Mouse (Mus musculus) MEL (cell line): Measurements from ENCODE around the gene Fbxw4. TPM values are rescaled to one million over a fixed set of nuclear protein-coding genes. Genes with fewer than 3 reads are reported as not detected.

Source experiments
- DNase-seq: peaks from one replicate; pipeline ENCODE4 v3.0.0; 2011; ENCODE audit warnings: low read depth, low spot score
- H3K27ac ChIP-seq: 2 replicates; pipeline ENCODE4 v1.5.1; 2012; ENCODE audit warnings: low read depth, mild to moderate bottlenecking, control low read depth, low read length, moderate library complexity; ENCODE audit not compliant: control insufficient read depth
- H3K27me3 ChIP-seq, 2 experiments: fragments of 150-350 bp in 1 of 2; sonication (generic) in 1 of 2; 2 replicates each; pipeline ENCODE4 v1.6.1; 2012; ENCODE audit warnings: low read length in 2 of 2, mild to moderate bottlenecking in 2 of 2, improper control_type of control experiment in 1 of 2, moderate library complexity in 1 of 2; ENCODE audit not compliant: insufficient read depth in 2 of 2, control insufficient read depth in 1 of 2
- H3K36me3 ChIP-seq, 2 experiments: 2 replicates each; pipeline ENCODE4 v1.6.1; 2012 to 2014; ENCODE audit warnings: low read length in 2 of 2, improper control_type of control experiment in 1 of 2, inconsistent platforms in 1 of 2, mild to moderate bottlenecking in 1 of 2; ENCODE audit not compliant: insufficient read depth in 2 of 2, control insufficient read depth in 1 of 2
- H3K4me1 ChIP-seq, 2 experiments: fragments of 150-350 bp in 1 of 2; sonication (generic) in 1 of 2; 2 replicates each; pipeline ENCODE4 v1.6.1; 2012; ENCODE audit warnings: low read length in 2 of 2, improper control_type of control experiment in 1 of 2, mild to moderate bottlenecking in 1 of 2; ENCODE audit not compliant: insufficient read depth in 2 of 2, control insufficient read depth in 1 of 2
- H3K4me3 ChIP-seq, 2 experiments: fragments of 150-350 bp in 1 of 2; sonication (generic) in 1 of 2; 2 replicates each; pipeline ENCODE4 v1.5.1; 2012; ENCODE audit warnings: low read depth in 2 of 2, low read length in 2 of 2, mild to moderate bottlenecking in 2 of 2, moderate library complexity in 2 of 2, control low read depth in 1 of 2, improper control_type of control experiment in 1 of 2; ENCODE audit not compliant: control insufficient read depth in 1 of 2, insufficient read depth in 1 of 2
- H3K79me2 ChIP-seq: 2 replicates; pipeline ENCODE4 v1.6.1; 2012; ENCODE audit warnings: mild to moderate bottlenecking, low read length, moderate library complexity; ENCODE audit not compliant: control insufficient read depth, poor library complexity, insufficient read depth
- H3K9ac ChIP-seq: 2 replicates; pipeline ENCODE4 v1.6.1; 2012; ENCODE audit warnings: low read depth, mild to moderate bottlenecking, control low read depth, low read length, moderate library complexity; ENCODE audit not compliant: control insufficient read depth, poor library complexity, severe bottlenecking
- H3K9me3 ChIP-seq: fragments of 150-350 bp; sonication (generic); replicated peaks from 2 replicates; pipeline ENCODE4 v1.6.1; 2012; ENCODE audit warnings: mild to moderate bottlenecking, low read length, improper control_type of control experiment, moderate library complexity; ENCODE audit not compliant: insufficient read depth
- BHLHE40 ChIP-seq: IDR thresholded peaks from 2 replicates; pipeline ENCODE4 v1.6.1; 2012; ENCODE audit warnings: low read depth, mild to moderate bottlenecking, inconsistent platforms, low read length, improper control_type of control experiment, borderline replicate concordance
- CHD2 ChIP-seq: IDR thresholded peaks from 2 replicates; pipeline ENCODE4 v1.6.1; 2011; ENCODE audit warnings: low read length, improper control_type of control experiment
- CTCF ChIP-seq, 3 experiments: IDR thresholded peaks in 2 of 3; conservative IDR thresholded peaks in 1 of 3; 2 replicates each; pipeline ENCODE4 v1.5.1; 2011 to 2012; ENCODE audit warnings: low read length in 3 of 3, low read depth in 2 of 3, mild to moderate bottlenecking in 2 of 3, improper control_type of control experiment in 1 of 3, inconsistent platforms in 1 of 3, mixed read lengths in 1 of 3, moderate library complexity in 1 of 3; ENCODE audit not compliant: control insufficient read depth in 1 of 3, insufficient read depth in 1 of 3, poor library complexity in 1 of 3, severe bottlenecking in 1 of 3
- E2F4 ChIP-seq: IDR thresholded peaks from 2 replicates; pipeline ENCODE4 v1.6.1; 2011; ENCODE audit warnings: low read depth, low read length, improper control_type of control experiment, borderline replicate concordance
- ELF1 ChIP-seq: IDR thresholded peaks from 2 replicates; pipeline ENCODE4 v1.6.1; 2014; ENCODE audit warnings: low read depth, mild to moderate bottlenecking, inconsistent platforms, low read length, improper control_type of control experiment, moderate library complexity
- EP300 ChIP-seq, 2 experiments: IDR thresholded peaks; 2 replicates each; pipeline ENCODE4 v1.6.1; 2011; ENCODE audit warnings: improper control_type of control experiment in 2 of 2, low read length in 2 of 2, low read depth in 1 of 2, mild to moderate bottlenecking in 1 of 2
- ETS1 ChIP-seq: IDR thresholded peaks from 2 replicates; pipeline ENCODE4 v1.6.1; 2012; ENCODE audit warnings: low read depth, mild to moderate bottlenecking, inconsistent platforms, low read length, improper control_type of control experiment, moderate library complexity
- GABPA ChIP-seq: IDR thresholded peaks from 2 replicates; pipeline ENCODE4 v1.6.1; 2012; ENCODE audit warnings: low read depth, mild to moderate bottlenecking, inconsistent platforms, low read length, improper control_type of control experiment, moderate library complexity
- GATA1 ChIP-seq: IDR thresholded peaks from 2 replicates; pipeline ENCODE4 v1.6.1; 2011; ENCODE audit warnings: low read depth, low read length, improper control_type of control experiment
- JUND ChIP-seq: IDR thresholded peaks from 2 replicates; pipeline ENCODE4 v1.6.1; 2011; ENCODE audit warnings: low read depth, mild to moderate bottlenecking, improper control_type of control experiment, low read length
- KAT2A ChIP-seq: conservative IDR thresholded peaks from 2 replicates; pipeline ENCODE4 v1.6.1; 2012; ENCODE audit warnings: low read depth, low read length, improper control_type of control experiment, inconsistent platforms
- MAFK ChIP-seq: IDR thresholded peaks from 2 replicates; pipeline ENCODE4 v1.6.1; 2011; ENCODE audit warnings: low read depth, mild to moderate bottlenecking, low read length, improper control_type of control experiment, borderline replicate concordance
- MAX ChIP-seq: IDR thresholded peaks from 2 replicates; pipeline ENCODE4 v1.6.1; 2011; ENCODE audit warnings: low read length, improper control_type of control experiment
- MAZ ChIP-seq: IDR thresholded peaks from 2 replicates; pipeline ENCODE4 v1.6.1; 2012; ENCODE audit warnings: low read depth, mild to moderate bottlenecking, inconsistent platforms, low read length, improper control_type of control experiment
- MEF2A ChIP-seq: IDR thresholded peaks from 2 replicates; pipeline ENCODE4 v1.6.1; 2014; ENCODE audit warnings: low read depth, mild to moderate bottlenecking, inconsistent platforms, low read length, improper control_type of control experiment; ENCODE audit not compliant: poor library complexity, insufficient replicate concordance, severe bottlenecking; ENCODE audit errors: extremely low read depth
- MXI1 ChIP-seq: IDR thresholded peaks from 2 replicates; pipeline ENCODE4 v1.6.1; 2011; ENCODE audit warnings: mild to moderate bottlenecking, low read depth, low read length, improper control_type of control experiment
- MYC ChIP-seq: IDR thresholded peaks from 2 replicates; pipeline ENCODE4 v1.6.1; 2011; ENCODE audit warnings: low read depth, mild to moderate bottlenecking, low read length, improper control_type of control experiment, moderate library complexity
- NELFE ChIP-seq: IDR thresholded peaks from 2 replicates; pipeline ENCODE4 v1.6.1; 2011; ENCODE audit warnings: low read depth, low read length, improper control_type of control experiment
- POLR2A ChIP-seq, 2 experiments: IDR thresholded peaks; 2 replicates each; pipeline ENCODE4 v1.6.1; 2011 to 2012; ENCODE audit warnings: low read length in 2 of 2, mild to moderate bottlenecking in 2 of 2, control low read depth in 1 of 2, improper control_type of control experiment in 1 of 2, low read depth in 1 of 2, moderate library complexity in 1 of 2; ENCODE audit not compliant: control insufficient read depth in 1 of 2, insufficient read depth in 1 of 2, poor library complexity in 1 of 2
- POLR2AphosphoS2 ChIP-seq: IDR thresholded peaks from 2 replicates; pipeline ENCODE4 v1.6.1; 2011; ENCODE audit warnings: low read length, improper control_type of control experiment
- RAD21 ChIP-seq: IDR thresholded peaks from 2 replicates; pipeline ENCODE4 v1.6.1; 2011; ENCODE audit warnings: mild to moderate bottlenecking, low read depth, low read length, improper control_type of control experiment
- RCOR1 ChIP-seq: IDR thresholded peaks from 2 replicates; pipeline ENCODE4 v1.6.1; 2012; ENCODE audit warnings: low read depth, mild to moderate bottlenecking, inconsistent platforms, low read length, improper control_type of control experiment
- SIN3A ChIP-seq: IDR thresholded peaks from 2 replicates; pipeline ENCODE4 v1.6.1; 2012; ENCODE audit warnings: low read length, improper control_type of control experiment, inconsistent platforms
- SMC3 ChIP-seq: IDR thresholded peaks from 2 replicates; pipeline ENCODE4 v1.6.1; 2011; ENCODE audit warnings: low read depth, low read length, improper control_type of control experiment
- TAL1 ChIP-seq: IDR thresholded peaks from 2 replicates; pipeline ENCODE4 v1.6.1; 2012; ENCODE audit warnings: mild to moderate bottlenecking, inconsistent platforms, low read length, moderate library complexity, mixed read lengths
- TBP ChIP-seq: IDR thresholded peaks from 2 replicates; pipeline ENCODE4 v1.8.0; 2011; ENCODE audit warnings: low read depth, low read length, improper control_type of control experiment
- TCF12 ChIP-seq: IDR thresholded peaks from 2 replicates; pipeline ENCODE4 v1.6.1; 2014; ENCODE audit warnings: low read depth, mild to moderate bottlenecking, inconsistent platforms, low read length, improper control_type of control experiment, moderate library complexity
- USF1 ChIP-seq: IDR thresholded peaks from 2 replicates; pipeline ENCODE4 v1.6.1; 2014; ENCODE audit warnings: low read depth, mild to moderate bottlenecking, inconsistent platforms, low read length, improper control_type of control experiment, moderate library complexity
- USF2 ChIP-seq, 2 experiments: IDR thresholded peaks; 2 replicates each; pipeline ENCODE4 v1.6.1; 2011 to 2012; ENCODE audit warnings: improper control_type of control experiment in 2 of 2, low read length in 2 of 2, borderline replicate concordance in 1 of 2, inconsistent platforms in 1 of 2, low read depth in 1 of 2, mild to moderate bottlenecking in 1 of 2; ENCODE audit not compliant: insufficient read depth in 1 of 2
- ZC3H11A ChIP-seq: IDR thresholded peaks from 2 replicates; pipeline ENCODE4 v1.6.1; 2012; ENCODE audit warnings: low read depth, mild to moderate bottlenecking, inconsistent platforms, low read length, improper control_type of control experiment
- ZKSCAN1 ChIP-seq: IDR thresholded peaks from 2 replicates; pipeline ENCODE4 v1.6.1; 2012; ENCODE audit warnings: low read depth, mild to moderate bottlenecking, inconsistent platforms, low read length, improper control_type of control experiment, moderate library complexity
- ZNF384 ChIP-seq: IDR thresholded peaks from 2 replicates; pipeline ENCODE4 v1.6.1; 2012; ENCODE audit warnings: low read depth, mild to moderate bottlenecking, inconsistent platforms, low read length, improper control_type of control experiment
- polyA plus RNA-seq, 2 experiments: library from polyadenylated mRNA; stranded (reverse) in 1 of 2; unstranded in 1 of 2; fragments of >175 nt in 1 of 2; fragments of >200 nt in 1 of 2; gene quantifications; 2 replicates each; pipeline versions ENCODE4 v1.2.1 to v1.2.4; 2012; ENCODE audit warnings: low replicate concordance in 2 of 2, low read depth in 1 of 2; ENCODE audit not compliant: insufficient read length in 2 of 2, insufficient read depth in 1 of 2, missing spikeins in 1 of 2
- total RNA-seq: library from RNA; depleted of rRNA; stranded (reverse); fragments of 300-350 nt; gene quantifications from 2 replicates; pipeline ENCODE4 v1.2.3, GENCODE M21; 2012

The Fbxw4 gene
- total and polyA plus RNA-seq, 3 experiments, result 12.4 to 45.3 TPM; not detected in 1

- TF ChIP-seq KAT2A, result no peak
- no peak for TF ChIP-seq USF1
These were observed 115.2 kb downstream of the Fbxw4 start (continued) for GRCm38 (mm10) chr19:45544925-45545321.

GRCm38 (mm10) chr19:45544152-45544924, 115.8 kb downstream of the Fbxw4 start:
- Histone ChIP-seq H3K9me3 (no peaks in the 10 kb centered on the region), H3K27me3 (no peaks in the 10 kb centered on the region), H3K4me1 (peaks cover 7 to 20% of the 10 kb centered on the region in 2 experiments), H3K27ac (peak overlapping the region; percentile 17; the same call in 1 of the 2 replicates), H3K79me2 (no peaks in the 10 kb centered on the region; the same call in 1 of the 2 replicates), H3K9ac (peak overlapping the region; percentile 71), H3K4me3 (peak overlapping the region; percentile 76 to 83), H3K36me3 (peaks cover 0 to 8% of the 10 kb centered on the region in 2 experiments; a peak in 2 of 4 replicates)
- TF ChIP-seq TBP (peak; percentile 44; the same call in 1 of the 2 replicates), MAZ (peak; percentile 80), MAFK (no peak), POLR2A (IDR thresholded peaks at IDR 0.05; ENCODE audit: control insufficient read depth in 1 of 2, insufficient read depth in 1 of 2, low read depth in 1 of 2, low read length in 2 of 2, poor library complexity in 1 of 2) (peak in 1 of 2 experiments; percentile 39; a peak in 1 of 4 replicates), MYC (no peak), CTCF (IDR thresholded peaks at IDR 0.05 in 2 of 3, conservative IDR thresholded peaks at IDR 0.05 in 1 of 3; ENCODE audit: control insufficient read depth in 1 of 3, insufficient read depth in 1 of 3, low read depth in 2 of 3, low read length in 3 of 3, poor library complexity in 1 of 3, severe bottlenecking in 1 of 3) (no peak; a peak in 1 of 6 replicates), POLR2AphosphoS2 (no peak), MAX (no peak; the same call in 1 of the 2 replicates), GABPA (no peak), ZNF384 (no peak), BHLHE40 (no peak), JUND (no peak), MEF2A (no peak), EP300 (IDR thresholded peaks at IDR 0.05; ENCODE audit: low read depth in 1 of 2, low read length in 2 of 2) (no peak), RCOR1 (peak; percentile 34; the same call in 1 of the 2 replicates), ETS1 (peak; percentile 64), GATA1 (no peak), ZKSCAN1 (no peak), TCF12 (peak; percentile 18; the same call in 1 of the 2 replicates), NELFE (peak; percentile 35; the same call in 1 of the 2 replicates), ZC3H11A (no peak), SIN3A (peak; percentile 54; the same call in 1 of the 2 replicates), MXI1 (peak; percentile 61; the same call in 1 of the 2 replicates), USF2 (IDR thresholded peaks at IDR 0.05; ENCODE audit: borderline replicate concordance in 1 of 2, insufficient read depth in 1 of 2, low read depth in 1 of 2, low read length in 2 of 2) (no peak), E2F4 (no peak), RAD21 (no peak), TAL1 (no peak), SMC3 (no peak), ELF1 (0 out of 2 replicates have a peak, but pooled peaks have one; percentile 40), CHD2 (peak; percentile 54; the same call in 1 of the 2 replicates), KAT2A (no peak)
- DNase-seq, result peak; percentile 88
